Mouse (Mus musculus) hindbrain, embryonic 13.5 days (tissue): ENCODE measurements around the gene Mn1. TPM values are rescaled to one million over a fixed set of nuclear protein-coding genes. Genes with fewer than 3 reads are reported as not detected.
A peak's percentile ranks its signal among the peaks of the same experiment; 100 is the strongest.

ENCODE experiments used
- ATAC-seq: fragments of 200-750 bp; cut with Nextera tagmentation; 2 replicates; pipeline ENCODE4 v1.8.0; 2017; ENCODE audit warnings: moderate TSS enrichment; ENCODE audit not compliant: low FRiP score
- H3K27ac ChIP-seq: fragments of 300-500 bp; sonication (generic); 2 replicates; pipeline ENCODE4 v1.5.1; 2015; ENCODE audit warnings: inconsistent platforms, mild to moderate bottlenecking, moderate library complexity
- H3K27me3 ChIP-seq: fragments of 300-500 bp; sonication (generic); 2 replicates; pipeline ENCODE4 v1.6.1; 2015; ENCODE audit warnings: mild to moderate bottlenecking, inconsistent platforms
- H3K36me3 ChIP-seq: fragments of 300-500 bp; sonication (generic); 2 replicates; pipeline ENCODE4 v1.6.1; 2015; ENCODE audit warnings: mild to moderate bottlenecking, inconsistent platforms
- H3K4me1 ChIP-seq: fragments of 300-500 bp; sonication (generic); replicated peaks from 2 replicates; pipeline ENCODE4 v1.6.1; 2015; ENCODE audit warnings: inconsistent platforms
- H3K4me2 ChIP-seq: fragments of 300-500 bp; sonication (generic); 2 replicates; pipeline ENCODE4 v1.6.1; 2015; ENCODE audit warnings: inconsistent platforms, mild to moderate bottlenecking, moderate library complexity
- H3K4me3 ChIP-seq: fragments of 300-500 bp; sonication (generic); 2 replicates; pipeline ENCODE4 v1.5.1; 2015; ENCODE audit warnings: mild to moderate bottlenecking, inconsistent platforms
- H3K9ac ChIP-seq: fragments of 300-500 bp; sonication (generic); 2 replicates; pipeline ENCODE4 v1.6.1; 2015; ENCODE audit warnings: mild to moderate bottlenecking, inconsistent platforms
- H3K9me3 ChIP-seq: fragments of 300-500 bp; sonication (generic); 2 replicates; pipeline ENCODE4 v1.6.1; 2016; ENCODE audit warnings: inconsistent platforms
- WGBS: fragments of 180-500 bp; shearing (Covaris S2); methylation state at CpG from one replicate; pipeline ENCODE4 v1.1.7; 2015; 5-methylcytosine and 5-hydroxymethylcytosine counted together
- polyA plus RNA-seq: library from polyadenylated mRNA; unstranded; fragments of >200 nt; fragmentation: Nextera tagmentation; extraction: Ambion mirVana; gene quantifications from 2 replicates; pipeline ENCODE4 v1.2.1, GENCODE M21; 2015

The Mn1 gene
- polyA plus RNA-seq, 1 experiment from 2014 or later, result 46.7 TPM

DNA sequence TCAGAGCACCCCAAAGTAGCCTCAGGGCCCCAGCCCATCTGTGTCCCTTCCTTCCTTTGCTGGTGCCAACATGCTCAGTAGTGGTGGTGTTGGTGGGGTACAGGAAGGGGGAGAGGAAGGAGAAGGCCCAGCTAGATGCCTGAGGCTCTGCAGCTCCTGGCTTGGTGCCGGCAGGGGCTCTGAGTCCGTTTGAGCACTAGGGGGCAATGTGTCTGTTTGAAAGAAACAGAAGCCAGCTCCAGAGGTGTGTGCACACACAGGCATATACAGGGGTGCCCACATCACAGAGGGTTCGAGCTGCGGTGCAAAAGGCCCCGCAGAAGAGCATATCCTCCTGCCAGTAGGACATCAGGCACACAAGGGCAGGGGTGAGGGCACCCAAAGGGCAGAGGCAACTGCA is 3.0 kb upstream of the Mn1 start:
- peaks cover 46% of the 10 kb centered on the region for H3K4me1 ChIP-seq
- ATAC-seq, result peak; percentile 22
- no peak overlapping the region; the same call in 1 of the 2 replicates for H3K4me3 ChIP-seq
- H3K9me3 ChIP-seq, result no peaks in the 10 kb centered on the region
- H3K27ac ChIP-seq, result peak overlapping the region; percentile 96
- WGBS, result 0% methylated on average over 5 of the region's 5 CpGs
- peak overlapping the region; percentile 100 for H3K9ac ChIP-seq
- peak overlapping the region; percentile 99 for H3K4me2 ChIP-seq
- H3K36me3 ChIP-seq, result peaks cover 5% of the 10 kb centered on the region
- H3K27me3 ChIP-seq, result peaks cover 28% of the 10 kb centered on the region

DNA sequence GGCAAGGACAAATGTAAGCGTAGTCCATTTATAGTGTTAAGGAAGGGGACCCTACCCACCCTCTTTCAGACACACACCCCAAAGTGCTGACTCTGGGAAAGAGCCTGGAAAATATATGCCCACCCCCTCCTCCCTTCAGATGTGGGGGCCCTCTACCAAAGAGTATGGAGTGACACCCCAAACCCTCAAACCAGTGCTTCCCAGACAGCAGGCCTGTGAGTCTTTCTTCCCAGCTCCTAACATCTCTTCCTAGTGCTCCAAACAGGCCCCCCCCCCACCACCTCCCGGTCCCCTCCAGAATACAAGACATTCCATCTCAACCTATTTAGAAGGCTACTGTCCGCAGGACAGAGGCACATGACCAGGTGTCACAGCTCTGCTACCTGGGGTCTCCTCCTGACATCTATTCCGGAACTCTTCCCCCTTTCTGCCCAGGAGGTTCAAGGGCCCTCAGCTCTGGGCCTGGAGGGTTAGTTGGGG is 2.4 kb upstream of the Mn1 start:
- H3K27me3 ChIP-seq, result peaks cover 26% of the 10 kb centered on the region
- no peaks in the 10 kb centered on the region for H3K9me3 ChIP-seq
- H3K9ac ChIP-seq, result peak overlapping the region; percentile 100; the same call in 1 of the 2 replicates
- peak overlapping the region; percentile 93 for H3K4me3 ChIP-seq
- peaks cover 50% of the 10 kb centered on the region for H3K4me1 ChIP-seq
- H3K36me3 ChIP-seq, result peaks cover 11% of the 10 kb centered on the region
- ATAC-seq, result no peak
- peak overlapping the region; percentile 96 for H3K27ac ChIP-seq
- H3K4me2 ChIP-seq, result peak overlapping the region; percentile 99
- WGBS, result 41% methylated on average over 4 of the region's 4 CpGs

DNA sequence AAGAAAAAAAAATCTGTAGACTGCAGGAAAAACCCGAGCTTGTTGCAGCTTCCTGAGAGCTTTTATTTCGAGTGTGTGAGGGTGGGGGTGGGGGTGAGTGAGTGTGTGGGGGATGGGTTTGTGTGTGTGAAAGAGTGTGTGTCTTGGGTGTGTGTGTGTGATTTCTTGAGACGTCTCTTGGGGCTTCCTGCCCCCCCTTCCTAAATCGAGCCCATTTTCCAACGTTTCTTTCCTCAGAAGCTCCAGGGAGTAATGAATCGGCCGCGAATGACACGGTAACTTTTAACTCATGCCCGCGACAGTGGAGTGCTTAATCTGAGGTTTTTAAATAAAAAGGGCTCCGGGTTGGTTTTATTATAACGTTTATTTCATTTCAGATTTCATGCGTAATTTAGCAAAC is 1.6 kb upstream of the Mn1 start:
- no peaks in the 10 kb centered on the region for H3K9me3 ChIP-seq
- peaks cover 24% of the 10 kb centered on the region for H3K27me3 ChIP-seq
- ATAC-seq, result no peak
- H3K4me3 ChIP-seq, result peak overlapping the region; percentile 93
- H3K9ac ChIP-seq, result peak overlapping the region; percentile 100
- peak overlapping the region; percentile 96 for H3K27ac ChIP-seq
- peaks cover 19% of the 10 kb centered on the region for H3K36me3 ChIP-seq
- peaks cover 57% of the 10 kb centered on the region for H3K4me1 ChIP-seq
- WGBS, result under 1% methylated on average over 14 of the region's 14 CpGs
- peak overlapping the region; percentile 99 for H3K4me2 ChIP-seq

DNA sequence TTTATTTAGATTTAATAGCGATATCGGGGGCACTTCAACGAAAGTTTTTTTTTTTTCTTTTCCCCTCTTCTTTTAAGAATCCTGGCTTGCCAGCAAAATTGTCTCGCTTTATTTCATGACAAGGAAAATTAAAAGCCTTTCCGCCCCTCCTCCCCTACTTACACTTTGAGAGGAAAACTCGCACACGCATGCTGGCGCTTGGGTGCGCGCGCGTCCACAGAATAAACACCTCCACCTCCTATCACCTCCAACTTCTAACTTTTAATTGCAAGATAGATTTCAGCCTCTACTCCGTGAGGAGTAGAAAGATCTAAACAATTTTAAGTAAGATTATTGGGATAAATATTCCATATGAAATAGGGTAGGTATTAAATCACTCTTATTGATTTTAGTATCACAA is 1.1 kb upstream of the Mn1 start:
- H3K9me3 ChIP-seq, result no peaks in the 10 kb centered on the region
- peaks cover 21% of the 10 kb centered on the region for H3K27me3 ChIP-seq
- peak overlapping the region; percentile 93 for H3K4me3 ChIP-seq
- peak overlapping the region; percentile 99 for H3K4me2 ChIP-seq
- WGBS, result under 1% methylated on average over 13 of the region's 13 CpGs
- H3K9ac ChIP-seq, result peak overlapping the region; percentile 100
- H3K36me3 ChIP-seq, result peaks cover 24% of the 10 kb centered on the region
- no peak for ATAC-seq
- H3K27ac ChIP-seq, result peak overlapping the region; percentile 96
- H3K4me1 ChIP-seq, result peaks cover 62% of the 10 kb centered on the region

DNA sequence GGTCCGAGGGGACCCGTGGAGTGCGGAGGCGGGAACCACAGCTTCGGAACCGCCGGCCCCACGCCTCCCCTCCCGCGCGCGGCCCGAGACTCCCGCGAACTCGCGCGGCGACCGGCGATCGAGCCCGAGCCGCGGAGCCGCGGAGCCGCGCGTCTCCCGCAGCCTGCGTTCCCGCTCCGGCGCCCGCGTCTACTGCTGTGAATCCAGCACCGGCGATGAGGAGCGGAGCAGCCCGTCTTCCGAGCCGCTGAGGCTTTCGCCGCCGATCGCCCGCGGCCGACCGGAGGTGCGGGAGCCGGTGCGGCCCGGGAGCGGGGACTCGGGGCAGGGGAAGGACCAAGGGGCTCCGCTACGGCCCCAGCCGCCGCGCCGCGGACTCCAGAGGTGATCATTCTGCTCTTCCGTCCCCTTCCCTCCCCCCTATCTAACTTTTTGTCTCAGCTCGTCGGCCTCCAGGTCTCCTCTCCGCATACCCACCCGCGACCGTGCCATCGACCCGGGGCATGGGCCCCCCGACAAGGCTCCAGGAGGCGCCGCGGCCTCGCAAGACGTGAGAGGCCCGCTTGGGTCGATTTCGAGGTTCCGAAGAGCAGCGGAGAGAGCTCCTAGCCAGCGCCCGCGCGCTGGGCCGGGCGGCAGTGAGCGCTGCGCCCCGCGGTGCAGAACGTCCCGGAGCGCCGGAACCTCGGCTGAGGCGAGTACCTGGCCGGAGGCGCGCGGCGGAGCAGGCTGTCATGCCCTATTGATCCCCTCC is 393 bp downstream of the Mn1 start:
- H3K9me3 ChIP-seq, result no peaks in the 10 kb centered on the region
- H3K27ac ChIP-seq, result peak overlapping the region; percentile 96
- peaks cover 8% of the 10 kb centered on the region; the same call in 1 of the 2 replicates for H3K27me3 ChIP-seq
- H3K4me1 ChIP-seq, result peaks cover 77% of the 10 kb centered on the region
- WGBS, result under 1% methylated on average over 82 of the region's 105 CpGs
- peak overlapping the region; percentile 100 for H3K9ac ChIP-seq
- peaks cover 34% of the 10 kb centered on the region for H3K36me3 ChIP-seq
- H3K4me3 ChIP-seq, result peak overlapping the region; percentile 93
- ATAC-seq, result no peak
- peak overlapping the region; percentile 99 for H3K4me2 ChIP-seq

DNA sequence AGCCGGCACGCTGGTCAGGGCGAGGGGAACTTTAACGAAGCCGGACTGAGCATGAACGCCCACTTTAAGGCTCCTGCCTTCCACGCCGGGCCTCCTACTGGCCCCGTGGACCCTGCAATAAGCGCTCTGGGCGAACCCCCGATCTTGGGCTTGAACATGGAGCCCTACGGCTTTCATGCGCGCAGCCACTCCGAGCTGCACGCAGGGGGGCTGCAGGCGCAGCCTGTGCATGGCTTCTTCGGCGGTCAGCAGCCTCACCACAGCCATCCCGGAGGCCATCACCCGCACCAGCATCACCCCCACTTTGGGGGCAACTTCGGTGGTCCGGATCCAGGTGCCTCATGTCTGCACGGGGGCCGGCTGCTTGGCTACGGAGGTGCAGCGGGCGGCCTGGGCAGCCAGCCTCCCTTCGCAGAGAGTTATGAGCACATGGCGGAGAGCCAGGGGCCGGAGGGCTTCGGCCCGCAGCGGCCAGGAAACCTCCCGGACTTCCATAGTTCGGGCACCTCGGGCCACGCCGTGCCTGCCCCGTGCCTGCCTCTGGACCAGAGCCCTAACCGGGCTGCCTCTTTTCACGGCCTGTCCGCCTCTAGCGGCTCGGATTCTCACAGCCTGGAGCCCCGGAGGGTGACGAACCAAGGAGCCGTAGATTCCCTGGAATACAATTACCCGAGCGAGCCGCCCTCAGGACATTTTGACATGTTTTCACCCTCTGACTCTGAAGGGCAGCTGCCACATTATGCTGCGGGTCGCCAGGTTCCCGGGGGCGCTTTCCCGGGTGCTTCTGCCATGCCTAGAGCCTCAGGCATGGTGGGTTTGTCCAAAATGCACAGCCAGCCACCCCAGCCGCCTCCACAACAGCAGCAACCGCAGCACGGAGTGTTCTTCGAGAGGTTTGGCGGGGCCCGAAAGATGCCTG is 1.3 kb downstream of the Mn1 start:
- Histone ChIP-seq H3K9me3 (no peaks in the 10 kb centered on the region), H3K9ac (peak overlapping the region; percentile 100), H3K27me3 (0 out of 2 replicates have a peak, but pooled peaks cover 4% of the 10 kb centered on the region), H3K36me3 (peaks cover 34% of the 10 kb centered on the region), H3K4me1 (peaks cover 77% of the 10 kb centered on the region), H3K4me3 (peak overlapping the region; percentile 93), H3K4me2 (peak overlapping the region; percentile 99), H3K27ac (peak overlapping the region; percentile 96)
- no peak for ATAC-seq
- WGBS, result under 1% methylated on average over 63 of the region's 63 CpGs

DNA sequence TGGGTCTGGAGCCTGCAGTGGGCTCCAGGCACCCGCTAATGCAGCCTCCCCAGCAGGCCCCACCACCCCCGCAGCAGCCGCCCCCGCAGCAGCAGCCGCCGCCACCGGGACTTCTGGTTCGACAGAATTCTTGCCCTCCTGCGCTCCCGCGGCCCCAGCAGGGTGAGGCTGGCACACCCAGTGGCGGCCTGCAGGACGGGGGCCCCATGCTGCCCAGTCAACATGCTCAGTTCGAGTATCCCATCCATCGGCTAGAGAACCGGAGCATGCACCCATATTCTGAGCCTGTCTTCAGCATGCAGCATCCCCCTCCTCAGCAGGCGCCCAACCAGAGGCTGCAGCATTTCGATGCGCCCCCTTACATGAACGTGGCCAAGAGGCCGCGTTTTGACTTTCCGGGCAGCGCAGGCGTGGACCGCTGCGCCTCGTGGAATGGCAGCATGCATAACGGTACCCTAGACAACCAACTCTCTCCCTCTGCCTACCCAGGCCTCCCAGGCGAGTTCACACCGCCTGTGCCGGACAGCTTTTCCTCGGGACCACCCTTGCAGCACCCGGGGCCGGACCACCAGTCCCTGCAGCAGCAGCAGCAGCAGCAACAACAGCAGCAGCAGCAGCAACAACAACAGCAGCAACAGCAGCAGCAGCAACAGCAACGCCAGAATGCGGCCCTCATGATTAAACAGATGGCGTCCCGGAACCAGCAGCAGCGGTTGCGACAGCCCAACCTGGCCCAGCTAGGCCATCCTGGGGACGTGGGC is 2.1 kb downstream of the Mn1 start:
- no peaks in the 10 kb centered on the region for H3K27me3 ChIP-seq
- ATAC-seq, result no peak
- H3K9ac ChIP-seq, result peak overlapping the region; percentile 100
- peaks cover 34% of the 10 kb centered on the region for H3K36me3 ChIP-seq
- H3K4me1 ChIP-seq, result peaks cover 77% of the 10 kb centered on the region
- peak overlapping the region; percentile 93 for H3K4me3 ChIP-seq
- 1% methylated on average over 41 of the region's 42 CpGs for WGBS
- H3K9me3 ChIP-seq, result no peaks in the 10 kb centered on the region
- H3K4me2 ChIP-seq, result peak overlapping the region; percentile 99
- peak overlapping the region; percentile 96 for H3K27ac ChIP-seq

DNA sequence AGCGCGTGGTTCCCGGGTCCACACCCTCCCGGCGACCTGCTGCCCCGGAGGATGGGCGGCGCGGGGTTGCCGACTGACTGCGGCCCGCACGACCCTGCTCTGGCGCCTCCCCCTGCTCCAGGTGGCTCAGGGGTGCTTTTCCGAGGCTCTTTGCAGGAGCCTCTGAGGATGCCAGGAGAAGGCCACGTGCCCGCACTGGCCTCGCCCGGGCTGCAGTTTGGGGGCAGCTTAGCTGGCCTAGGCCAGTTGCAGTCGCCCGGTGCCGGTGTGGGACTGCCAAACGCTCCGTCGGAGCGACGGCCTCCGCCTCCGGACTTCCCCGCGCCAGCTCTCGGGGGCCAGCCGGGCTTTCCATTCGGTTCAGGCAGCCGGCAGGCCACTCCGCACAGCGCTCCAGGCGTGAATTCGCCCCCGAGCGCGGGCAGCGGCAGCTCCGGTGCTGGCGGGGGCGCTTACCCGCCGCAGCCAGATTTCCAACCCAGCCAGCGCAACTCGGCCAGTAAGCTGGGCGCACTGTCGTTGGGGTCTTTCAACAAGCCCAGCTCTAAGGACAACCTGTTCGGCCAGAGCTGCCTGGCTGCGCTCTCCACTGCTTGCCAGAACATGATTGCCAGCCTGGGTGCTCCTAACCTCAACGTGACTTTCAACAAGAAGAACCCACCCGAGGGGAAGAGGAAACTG is 3.0 kb downstream of the Mn1 start:
- peaks cover 77% of the 10 kb centered on the region for H3K4me1 ChIP-seq
- peak overlapping the region; percentile 100 for H3K9ac ChIP-seq
- ATAC-seq, result no peak
- peak overlapping the region; percentile 99 for H3K4me2 ChIP-seq
- 2% methylated on average over 56 of the region's 56 CpGs for WGBS
- H3K36me3 ChIP-seq, result peaks cover 36% of the 10 kb centered on the region
- peak overlapping the region; percentile 96 for H3K27ac ChIP-seq
- no peaks in the 10 kb centered on the region for H3K9me3 ChIP-seq
- peak overlapping the region; percentile 93 for H3K4me3 ChIP-seq
- no peaks in the 10 kb centered on the region for H3K27me3 ChIP-seq

DNA sequence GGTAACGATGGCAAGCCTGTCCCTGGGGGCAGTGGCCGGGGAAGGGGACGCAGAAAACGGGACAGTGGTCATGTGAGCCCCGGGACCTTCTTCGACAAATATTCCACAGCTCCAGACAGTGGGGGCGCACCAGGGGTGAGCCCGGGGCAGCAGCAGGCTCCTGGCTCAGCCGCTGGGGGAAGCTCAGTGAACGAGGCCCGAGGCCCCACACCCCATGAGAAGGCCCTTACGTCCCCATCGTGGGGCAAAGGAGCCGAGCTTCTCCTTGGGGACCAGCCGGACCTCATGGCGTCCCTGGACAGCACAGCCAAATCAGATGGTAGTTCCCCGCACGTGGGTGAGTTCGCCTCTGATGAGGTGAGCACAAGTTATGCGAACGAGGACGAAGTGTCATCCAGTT is 3.7 kb downstream of the Mn1 start:
- Histone ChIP-seq H3K36me3 (peaks cover 36% of the 10 kb centered on the region), H3K27ac (peak overlapping the region; percentile 96), H3K4me2 (peak overlapping the region; percentile 99), H3K4me3 (peak overlapping the region; percentile 93), H3K9me3 (no peaks in the 10 kb centered on the region), H3K9ac (peak overlapping the region; percentile 100), H3K4me1 (peaks cover 77% of the 10 kb centered on the region), H3K27me3 (no peaks in the 10 kb centered on the region)
- ATAC-seq, result no peak
- WGBS, result 16% methylated on average over 22 of the region's 22 CpGs

DNA sequence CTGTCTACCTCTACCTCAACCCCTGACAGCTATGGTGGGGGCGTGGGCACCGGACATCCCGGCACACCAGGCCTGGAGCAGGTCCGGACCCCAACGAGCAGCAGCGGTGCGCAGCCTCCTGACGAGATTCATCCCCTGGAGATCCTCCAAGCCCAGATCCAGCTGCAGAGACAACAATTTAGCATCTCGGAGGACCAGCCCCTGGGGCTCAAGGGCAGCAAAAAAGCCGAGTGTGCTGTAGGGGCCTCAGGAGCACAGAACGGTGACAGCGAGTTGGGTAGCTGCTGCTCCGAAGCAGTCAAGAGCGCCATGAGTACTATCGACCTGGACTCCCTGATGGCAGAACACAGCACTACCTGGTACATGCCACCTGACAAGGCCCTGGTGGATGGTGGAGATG is 4.3 kb downstream of the Mn1 start:
- Histone ChIP-seq H3K27ac (peak overlapping the region; percentile 96), H3K9ac (peak overlapping the region; percentile 100), H3K36me3 (peaks cover 36% of the 10 kb centered on the region), H3K9me3 (no peaks in the 10 kb centered on the region), H3K4me3 (peak overlapping the region; percentile 93), H3K4me2 (peak overlapping the region; percentile 99), H3K27me3 (no peaks in the 10 kb centered on the region), H3K4me1 (peaks cover 80% of the 10 kb centered on the region)
- WGBS, result 16% methylated on average over 15 of the region's 15 CpGs
- ATAC-seq, result no peak

DNA sequence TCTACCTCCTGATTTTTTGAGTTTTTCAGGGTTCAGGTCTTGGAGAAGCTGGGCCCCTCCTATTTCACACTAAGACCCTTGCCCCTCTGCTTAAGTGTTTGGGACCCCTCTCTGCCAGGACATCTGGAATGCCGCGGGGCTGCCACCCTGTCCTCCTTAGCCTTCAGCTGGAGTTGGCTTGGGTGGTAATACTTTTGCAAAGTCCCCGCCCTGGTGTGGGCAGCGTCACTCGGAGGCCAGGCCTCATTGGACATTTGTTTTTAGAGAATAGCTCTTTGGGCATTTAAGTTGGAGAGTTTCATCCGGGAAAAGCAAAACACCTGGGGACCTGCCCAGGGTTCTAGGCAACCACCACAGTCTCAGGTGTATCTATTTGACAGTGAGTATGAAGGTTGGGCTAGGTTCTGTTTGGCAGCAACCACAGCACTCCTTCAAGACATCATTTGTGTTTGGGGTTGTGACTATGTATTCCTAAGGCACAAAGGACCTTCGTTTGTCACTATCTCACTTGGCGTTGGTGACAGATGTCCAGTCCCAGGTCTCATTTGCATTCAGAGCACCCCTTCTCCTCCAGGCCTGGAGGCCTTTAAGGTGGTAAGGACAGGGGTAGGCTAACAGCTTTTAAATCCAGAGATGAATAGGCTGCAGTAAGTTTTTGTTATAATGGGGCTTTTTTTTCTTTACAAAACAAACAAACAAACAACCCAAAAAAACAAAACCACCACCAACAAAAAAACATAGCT is 5.1 kb downstream of the Mn1 start:
- Histone ChIP-seq H3K9ac (peak overlapping the region; percentile 100), H3K4me1 (peaks cover 88% of the 10 kb centered on the region), H3K36me3 (peaks cover 36% of the 10 kb centered on the region), H3K9me3 (no peaks in the 10 kb centered on the region), H3K27ac (peak overlapping the region; percentile 96), H3K27me3 (no peaks in the 10 kb centered on the region), H3K4me2 (peak overlapping the region; percentile 99), H3K4me3 (peak overlapping the region; percentile 93)
- WGBS, result 18% methylated on average over 8 of the region's 8 CpGs
- no peak for ATAC-seq
